Mouse (Mus musculus) stomach, embryonic 15.5 days (tissue): ENCODE results near the gene Brdt. TPM values are rescaled to one million over a fixed set of nuclear protein-coding genes. Genes with fewer than 3 reads are reported as not detected.

Experiments
- ATAC-seq: fragments of 200-750 bp; cut with Nextera tagmentation; 2 replicates; pipeline ENCODE4 v1.8.0; 2017; ENCODE audit warnings: low read depth, moderate number of reproducible peaks, moderate TSS enrichment; ENCODE audit not compliant: insufficient read depth, low FRiP score
- H3K27ac ChIP-seq: fragments of 300-500 bp; sonication (generic); 2 replicates; pipeline ENCODE4 v1.5.1; 2015; ENCODE audit warnings: mild to moderate bottlenecking, inconsistent platforms
- H3K27me3 ChIP-seq: fragments of 300-500 bp; sonication (generic); replicated peaks from 2 replicates; pipeline ENCODE4 v1.6.1; 2015; ENCODE audit warnings: inconsistent platforms
- H3K36me3 ChIP-seq: fragments of 300-500 bp; sonication (generic); 2 replicates; pipeline ENCODE4 v1.6.1; 2015; ENCODE audit warnings: inconsistent platforms
- H3K4me1 ChIP-seq: fragments of 300-500 bp; sonication (generic); 2 replicates; pipeline ENCODE4 v1.6.1; 2015; ENCODE audit warnings: inconsistent platforms
- H3K4me2 ChIP-seq: fragments of 300-500 bp; sonication (generic); 2 replicates; pipeline ENCODE4 v1.6.1; 2015; ENCODE audit warnings: mild to moderate bottlenecking, inconsistent platforms
- H3K4me3 ChIP-seq: fragments of 300-500 bp; sonication (generic); replicated peaks from 2 replicates; pipeline ENCODE4 v1.5.1; 2015; ENCODE audit warnings: inconsistent platforms
- H3K9ac ChIP-seq: fragments of 300-500 bp; sonication (generic); 2 replicates; pipeline ENCODE4 v1.6.1; 2015; ENCODE audit warnings: inconsistent platforms
- H3K9me3 ChIP-seq: fragments of 300-500 bp; sonication (generic); 2 replicates; pipeline ENCODE4 v1.6.1; 2016; ENCODE audit warnings: inconsistent platforms
- WGBS: fragments of 180-500 bp; shearing (Covaris S2); methylation state at CpG from one replicate; pipeline ENCODE4 v1.1.7; 2015; 5-methylcytosine and 5-hydroxymethylcytosine counted together
- polyA plus RNA-seq: library from polyadenylated mRNA; unstranded; fragments of >200 nt; fragmentation: Nextera tagmentation; extraction: Ambion mirVana; gene quantifications from 2 replicates; pipeline ENCODE4 v1.2.1, GENCODE M21; 2015

The Brdt gene
- polyA plus RNA-seq: 1.6 and 1.7 TPM in 2 replicates

DNA sequence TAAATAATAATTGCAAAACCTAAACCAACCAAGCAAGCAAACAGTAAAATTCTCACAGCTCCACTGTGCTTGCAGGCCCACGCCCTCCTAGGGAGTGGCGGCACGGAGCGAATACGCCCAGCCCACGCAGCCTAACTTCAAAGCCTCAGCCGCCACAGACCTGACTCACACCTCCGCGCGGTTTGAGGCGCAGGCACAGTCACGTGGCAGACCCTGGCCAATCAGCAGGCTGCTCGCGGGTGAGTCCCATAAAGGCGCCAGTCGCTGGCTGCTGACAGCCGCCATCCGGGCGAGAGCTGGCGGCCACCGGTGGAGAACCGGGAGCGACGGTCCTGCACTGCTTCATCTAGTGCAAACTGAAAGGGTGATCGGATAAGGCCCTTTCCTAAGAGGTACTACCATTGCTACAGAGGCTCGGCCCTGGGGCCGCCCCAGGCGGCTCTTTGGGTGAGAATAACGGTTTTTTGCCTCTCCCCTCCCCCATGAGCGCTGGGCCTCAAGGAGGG, at the start of gene Brdt:
Gene Brdt, plus strand, starts transcription at position 244 of the 506 bp plus-strand sequence.
- no peak within 1 kb of the TSS for H3K4me3 ChIP-seq
- H3K9me3 ChIP-seq: no peaks in the 10 kb centered on the region
- no peaks in the 10 kb centered on the region for H3K27me3 ChIP-seq
- no peak within 1 kb of the TSS for H3K9ac ChIP-seq
- no peaks in the 10 kb centered on the region for H3K4me1 ChIP-seq
- no peak within 1 kb of the TSS for H3K4me2 ChIP-seq
- H3K36me3 ChIP-seq: no peaks in the 10 kb centered on the region
- no peak within 1 kb of the TSS for H3K27ac ChIP-seq
- WGBS: 89% methylated on average over 30 of the region's 30 CpGs
- no peak for ATAC-seq

DNA sequence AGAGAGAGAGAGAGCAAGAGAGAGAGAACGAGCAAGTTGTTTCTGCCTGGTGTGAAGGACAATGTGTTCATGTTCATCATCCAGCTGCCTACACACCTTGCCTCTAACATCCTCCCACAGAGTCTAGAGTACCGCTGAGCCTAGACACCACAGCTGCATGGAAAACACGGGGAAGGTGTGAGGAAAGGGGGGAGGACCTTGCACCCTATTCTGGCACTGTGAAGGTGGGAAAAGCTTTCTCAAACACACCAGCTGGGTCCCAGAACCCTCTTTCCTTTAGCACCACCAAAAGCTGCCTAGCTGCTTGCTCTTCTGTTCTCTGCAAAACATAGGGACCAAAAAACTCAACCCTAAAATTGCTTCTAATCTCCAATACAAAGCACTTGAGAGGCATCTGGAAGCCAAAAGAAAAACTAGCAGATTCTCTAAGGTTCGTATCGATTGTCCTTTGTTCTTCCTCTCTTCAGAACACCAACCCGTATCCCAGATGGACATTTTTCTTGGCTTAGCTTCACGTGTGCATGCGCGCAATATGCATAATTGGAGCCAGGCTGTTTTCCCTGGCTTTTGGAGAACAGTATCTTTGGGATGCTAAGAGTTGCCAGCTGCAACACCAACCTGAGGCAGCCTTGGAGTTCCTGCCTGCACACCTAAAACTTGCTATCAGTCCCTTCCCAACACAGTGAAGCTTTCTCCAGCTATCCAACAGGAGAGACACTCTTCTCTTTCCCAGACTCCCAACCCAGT, 48.2 kb upstream of the Brdt start:
- peaks cover 3% of the 10 kb centered on the region; the same call in 1 of the 2 replicates for H3K4me1 ChIP-seq
- no peak overlapping the region for H3K27ac ChIP-seq
- no peak overlapping the region for H3K4me2 ChIP-seq
- no peak for ATAC-seq
- H3K9ac ChIP-seq: no peak overlapping the region
- WGBS: 73% methylated on average over 9 of the region's 9 CpGs
- no peaks in the 10 kb centered on the region for H3K36me3 ChIP-seq
- no peaks in the 10 kb centered on the region for H3K9me3 ChIP-seq
- H3K27me3 ChIP-seq: no peaks in the 10 kb centered on the region
- H3K4me3 ChIP-seq: no peak overlapping the region

DNA sequence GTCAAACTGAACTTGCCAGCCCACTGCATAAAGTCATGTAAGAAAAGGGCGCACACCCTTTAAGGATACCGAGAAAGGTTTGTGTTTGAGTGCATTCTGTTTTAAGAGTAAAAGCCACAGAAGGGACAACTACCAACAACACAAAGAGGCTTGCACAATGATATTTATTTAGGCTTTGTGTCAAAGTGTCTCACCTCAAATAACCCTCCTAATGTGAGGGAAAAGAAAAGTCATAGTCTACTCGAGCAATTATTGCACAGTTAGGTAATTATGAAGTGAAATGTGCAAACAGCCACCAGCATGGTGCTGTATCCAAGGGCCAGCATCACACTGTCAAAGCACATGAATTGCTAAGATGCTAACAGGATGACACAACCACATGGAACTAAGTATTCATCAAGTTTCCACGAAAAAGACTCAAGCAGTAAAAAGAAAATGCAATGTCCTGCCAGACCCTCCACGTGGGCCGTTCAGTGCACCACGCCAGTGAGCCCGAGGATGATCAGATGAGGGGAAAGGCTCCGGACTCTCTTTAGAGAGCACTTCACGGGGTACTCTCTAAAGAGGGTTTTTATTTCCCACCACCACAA, 46.9 kb upstream of the Brdt start:
- Histone ChIP-seq H3K9me3 (no peaks in the 10 kb centered on the region), H3K9ac (no peak overlapping the region), H3K4me3 (no peak overlapping the region), H3K4me2 (no peak overlapping the region), H3K27ac (no peak overlapping the region), H3K4me1 (peaks cover 3% of the 10 kb centered on the region; the same call in 1 of the 2 replicates), H3K36me3 (no peaks in the 10 kb centered on the region), H3K27me3 (no peaks in the 10 kb centered on the region)
- no peak for ATAC-seq
- WGBS: 67% methylated on average over 10 of the region's 10 CpGs

DNA sequence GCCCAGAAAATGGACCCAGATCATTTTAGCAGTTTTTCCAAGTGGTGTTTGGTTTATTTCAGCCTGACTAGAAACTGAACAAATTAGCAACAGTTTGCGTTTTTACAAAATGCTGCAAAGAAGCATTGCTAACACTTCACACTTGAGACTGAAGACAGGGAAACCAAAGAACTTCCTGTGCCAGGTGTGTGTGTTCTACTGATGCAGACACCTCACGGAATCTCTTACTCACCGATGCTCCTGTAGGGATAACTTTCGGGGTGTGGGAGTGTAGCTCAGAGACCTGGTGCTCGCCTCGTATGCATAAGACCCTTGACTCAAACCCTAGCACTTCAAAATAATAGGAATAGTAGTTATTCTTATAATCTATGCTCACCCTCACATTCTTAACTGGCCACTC, 45.4 kb upstream of the Brdt start:
- Histone ChIP-seq H3K27me3 (no peaks in the 10 kb centered on the region), H3K9me3 (no peaks in the 10 kb centered on the region), H3K4me2 (no peak overlapping the region), H3K9ac (no peak overlapping the region), H3K36me3 (no peaks in the 10 kb centered on the region), H3K4me3 (no peak overlapping the region), H3K27ac (no peak overlapping the region), H3K4me1 (no peaks in the 10 kb centered on the region)
- WGBS: 71% methylated on average over 6 of the region's 6 CpGs
- ATAC-seq: no peak

DNA sequence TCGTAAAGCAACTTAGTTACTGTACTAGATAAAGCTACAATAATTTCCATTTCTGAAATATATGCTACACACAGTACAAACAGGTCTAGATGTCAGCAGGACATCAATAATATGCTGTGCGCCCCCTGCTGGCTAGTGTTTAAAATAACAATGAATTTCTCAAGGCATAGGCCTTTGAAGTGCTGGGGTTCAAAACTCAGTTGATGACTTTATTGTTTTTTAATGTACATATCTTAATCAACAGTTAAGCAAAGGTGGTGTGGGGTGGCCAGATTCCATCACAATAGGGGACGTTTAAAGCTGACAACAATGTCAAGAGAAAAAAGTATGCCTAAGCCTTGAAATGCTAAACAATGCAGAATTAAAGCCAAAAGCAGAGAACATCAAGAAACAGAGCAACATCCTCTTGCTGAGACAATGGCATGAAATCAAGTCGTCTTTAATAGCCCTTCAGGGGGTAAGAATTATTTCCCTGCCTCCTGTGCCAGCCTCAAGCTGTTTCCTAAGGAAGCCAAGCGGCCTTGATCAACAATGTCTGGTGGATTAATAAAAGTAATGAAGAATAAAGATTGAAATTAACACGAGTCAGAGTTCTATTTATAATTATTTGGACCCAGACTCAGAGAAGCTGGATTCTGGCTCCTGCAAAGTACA, 43.6 kb upstream of the Brdt start:
- no peak overlapping the region for H3K9ac ChIP-seq
- peak overlapping the region; percentile 75 for H3K4me3 ChIP-seq
- no peaks in the 10 kb centered on the region for H3K4me1 ChIP-seq
- H3K36me3 ChIP-seq: no peaks in the 10 kb centered on the region
- H3K27ac ChIP-seq: 0 out of 2 replicates have a peak overlapping the region, but pooled peaks have one; percentile 44
- no peaks in the 10 kb centered on the region for H3K9me3 ChIP-seq
- WGBS: 24% methylated on average over 6 of the region's 6 CpGs
- no peaks in the 10 kb centered on the region for H3K27me3 ChIP-seq
- no peak for ATAC-seq
- peak overlapping the region; percentile 88 for H3K4me2 ChIP-seq

DNA sequence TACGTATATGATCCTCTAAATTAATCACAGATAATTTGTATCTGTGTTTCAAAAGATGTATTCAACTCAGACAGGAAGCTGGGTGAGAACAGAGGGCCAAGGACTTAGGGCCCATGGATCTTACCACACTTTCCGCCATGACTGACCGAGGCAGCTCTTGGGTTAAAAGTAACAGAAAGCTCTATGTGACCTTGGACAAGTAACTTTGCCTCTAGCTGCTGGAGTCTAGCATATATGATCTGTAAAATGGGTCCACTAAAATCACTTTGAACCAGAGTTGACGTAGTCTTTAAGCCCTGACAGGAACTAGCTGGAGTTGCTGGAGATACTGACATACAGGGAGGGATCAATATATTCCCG, 43.1 kb upstream of the Brdt start:
- Histone ChIP-seq H3K4me2 (peak overlapping the region; percentile 88), H3K9ac (no peak overlapping the region), H3K27ac (0 out of 2 replicates have a peak overlapping the region, but pooled peaks have one; percentile 44), H3K27me3 (no peaks in the 10 kb centered on the region), H3K9me3 (no peaks in the 10 kb centered on the region), H3K4me3 (peak overlapping the region; percentile 75), H3K4me1 (no peaks in the 10 kb centered on the region), H3K36me3 (no peaks in the 10 kb centered on the region)
- ATAC-seq: no peak
- 48% methylated on average over 5 of the region's 5 CpGs for WGBS

DNA sequence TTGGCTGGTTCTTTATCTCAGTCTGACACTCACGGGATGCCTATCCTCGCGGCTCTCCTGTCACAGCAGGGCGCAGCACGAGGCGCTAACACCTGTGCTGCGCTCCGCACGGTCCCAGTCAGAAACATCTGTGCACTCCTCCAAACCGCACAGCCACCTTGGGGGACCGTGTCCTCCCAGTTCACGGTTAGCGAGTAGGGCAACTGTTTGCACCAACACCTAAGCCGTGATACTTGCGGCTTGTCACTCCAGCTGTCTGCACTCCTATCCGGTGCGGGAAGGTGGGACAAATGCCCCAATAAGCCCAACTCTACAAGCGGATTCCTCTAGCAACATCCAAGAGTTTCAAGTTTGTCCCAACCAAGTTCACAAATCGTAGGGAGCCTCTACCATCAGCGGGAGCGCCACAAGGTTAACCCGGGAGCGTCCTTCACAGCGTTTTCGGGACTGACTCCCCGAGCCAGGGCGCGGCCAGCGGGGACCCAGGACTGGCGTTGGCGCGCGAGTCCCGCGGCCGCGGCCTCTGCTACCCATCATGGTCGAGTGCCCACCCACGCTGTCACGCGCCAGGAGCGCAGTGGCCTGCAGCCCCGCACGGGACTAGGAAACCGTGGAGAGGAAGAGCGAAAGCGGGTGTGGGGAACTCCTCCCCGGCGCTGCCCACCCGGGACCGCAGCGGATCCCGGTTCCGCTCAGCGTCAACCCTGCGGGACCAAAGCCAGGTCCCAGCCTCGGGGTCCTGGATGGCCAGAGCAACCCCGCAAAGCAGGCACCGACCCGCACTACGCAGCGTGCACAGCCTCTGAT, 42.3 kb upstream of the Brdt start:
- no peaks in the 10 kb centered on the region for H3K27me3 ChIP-seq
- no peaks in the 10 kb centered on the region for H3K36me3 ChIP-seq
- under 1% methylated on average over 62 of the region's 62 CpGs for WGBS
- H3K9me3 ChIP-seq: no peaks in the 10 kb centered on the region
- no peaks in the 10 kb centered on the region for H3K4me1 ChIP-seq
- H3K9ac ChIP-seq: peak overlapping the region; percentile 79
- H3K4me3 ChIP-seq: peak overlapping the region; percentile 75
- peak overlapping the region; percentile 88 for H3K4me2 ChIP-seq
- peak overlapping the region; percentile 95 for H3K27ac ChIP-seq
- peak; percentile 15; the same call in 1 of the 2 replicates for ATAC-seq

DNA sequence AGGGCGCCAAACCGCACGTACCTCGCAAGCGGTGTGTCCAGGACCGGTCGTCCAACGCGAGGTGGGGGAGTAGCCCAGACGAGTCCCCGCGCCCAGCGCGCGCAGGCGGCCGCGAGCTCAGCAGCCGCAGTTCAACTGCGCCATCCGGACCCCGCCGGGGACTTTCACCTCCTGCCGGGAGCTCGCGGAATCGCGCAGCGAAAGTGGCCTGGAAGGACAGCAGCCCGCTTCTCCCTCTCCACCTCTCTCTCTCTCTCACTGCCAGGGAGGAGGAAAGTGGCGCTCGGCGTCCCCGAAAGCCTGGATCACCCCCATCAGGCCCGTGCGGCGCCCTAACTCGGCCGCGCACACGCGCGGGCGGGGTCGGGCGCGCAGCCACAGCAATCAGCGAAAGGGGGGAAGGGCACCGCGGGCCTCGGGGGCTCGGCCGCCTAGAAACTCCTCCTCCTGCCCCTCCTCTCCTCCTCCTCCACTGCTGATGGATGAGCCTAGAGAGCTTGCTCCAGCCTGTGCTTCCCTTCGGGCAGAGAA, 41.7 kb upstream of the Brdt start, which contains the start of gene Tgfbr3:
Gene Tgfbr3, minus strand, starts transcription at position 396 of the 531 bp plus-strand sequence.
- H3K4me1 ChIP-seq: no peaks in the 10 kb centered on the region
- WGBS: 0% methylated on average over 37 of the region's 54 CpGs
- ATAC-seq: peak; percentile 90
- peak within 1 kb of the TSS; percentile 95 for H3K27ac ChIP-seq
- H3K9ac ChIP-seq: peak within 1 kb of the TSS; percentile 79
- H3K4me2 ChIP-seq: peak within 1 kb of the TSS; percentile 88
- H3K9me3 ChIP-seq: no peaks in the 10 kb centered on the region
- H3K36me3 ChIP-seq: no peaks in the 10 kb centered on the region
- H3K4me3 ChIP-seq: peak within 1 kb of the TSS; percentile 75
- no peaks in the 10 kb centered on the region for H3K27me3 ChIP-seq

DNA sequence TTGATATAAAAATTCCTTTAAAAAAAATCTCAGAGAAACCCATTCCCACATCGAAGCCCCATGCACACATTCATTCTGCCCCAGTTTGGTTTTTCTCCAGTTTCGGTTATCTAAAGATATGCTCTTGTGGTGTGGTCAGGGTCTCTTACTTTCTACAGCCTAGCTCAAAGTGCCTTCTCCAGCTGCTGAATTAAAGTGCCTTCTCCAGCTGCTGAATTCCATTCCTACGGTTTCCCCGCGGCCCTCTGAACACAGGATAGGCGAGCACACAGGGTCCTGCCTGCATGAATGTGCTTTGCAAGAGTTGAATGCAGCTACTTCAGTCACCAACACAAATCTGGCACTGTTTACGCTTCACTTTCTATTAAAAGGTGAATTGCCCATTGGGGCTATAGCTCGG, 41.0 kb upstream of the Brdt start:
- Histone ChIP-seq H3K36me3 (no peaks in the 10 kb centered on the region), H3K4me1 (no peaks in the 10 kb centered on the region), H3K4me3 (peak overlapping the region; percentile 75; the same call in 1 of the 2 replicates), H3K9me3 (no peaks in the 10 kb centered on the region), H3K4me2 (peak overlapping the region; percentile 88), H3K27ac (peak overlapping the region; percentile 95; the same call in 1 of the 2 replicates), H3K9ac (no peak overlapping the region), H3K27me3 (no peaks in the 10 kb centered on the region)
- WGBS: 31% methylated on average over 8 of the region's 8 CpGs
- ATAC-seq: no peak

DNA sequence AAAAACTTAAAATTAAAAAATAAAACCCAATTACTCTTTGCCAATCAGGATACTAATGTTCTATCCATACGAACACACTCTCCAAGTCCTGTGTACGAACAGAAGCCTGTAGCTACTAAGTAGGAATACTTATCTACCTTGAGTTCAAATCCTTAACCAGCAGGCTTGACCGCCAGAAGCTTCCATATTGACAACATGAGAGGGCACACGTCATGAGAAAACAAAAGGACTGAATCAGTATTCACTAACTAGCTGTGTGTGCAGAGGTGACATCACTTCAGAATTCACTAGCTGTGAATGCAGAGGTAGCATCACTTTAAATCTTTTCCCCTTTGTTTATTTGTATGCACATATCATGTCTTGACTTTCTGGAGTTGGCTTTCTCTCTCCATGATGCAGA, 36.9 kb upstream of the Brdt start:
- no peak overlapping the region for H3K27ac ChIP-seq
- H3K36me3 ChIP-seq: no peaks in the 10 kb centered on the region
- WGBS: 87% methylated on average over 4 of the region's 4 CpGs
- no peak for ATAC-seq
- no peak overlapping the region for H3K4me3 ChIP-seq
- no peak overlapping the region for H3K9ac ChIP-seq
- H3K9me3 ChIP-seq: no peaks in the 10 kb centered on the region
- H3K27me3 ChIP-seq: no peaks in the 10 kb centered on the region
- H3K4me1 ChIP-seq: peaks cover 8% of the 10 kb centered on the region; the same call in 1 of the 2 replicates
- H3K4me2 ChIP-seq: no peak overlapping the region
